Mouse (Mus musculus): ENCODE measurements around the gene Adam15.

Gene Adam15

GRCm38 (mm10) chr3:89354816-89355511 is 5.2 kb upstream of the Adam15 start:
- DNase-seq (ENCODE audit: low read depth, low spot score): peak; percentile 96

- no peak for DNase-seq (ENCODE audit: low read depth, low spot score)
These were observed 1.5 kb upstream of the Adam15 start for GRCm38 (mm10) chr3:89351271-89351670.

- DNase-seq (ENCODE audit: low read depth, low spot score): peak; percentile 89
These were observed 606 bp downstream of the Adam15 start for GRCm38 (mm10) chr3:89348911-89349868.

GRCm38 (mm10) chr3:89347916-89348315 is 1.9 kb downstream of the Adam15 start:
- DNase-seq (ENCODE audit: low read depth, low spot score): no peak

GRCm38 (mm10) chr3:89346815-89347540 is 2.8 kb downstream of the Adam15 start:
- no peak for DNase-seq (ENCODE audit: low read depth, low spot score)

GRCm38 (mm10) chr3:89343279-89343678 is 6.5 kb downstream of the Adam15 start:
- no peak for DNase-seq (ENCODE audit: low read depth, low spot score)

GRCm38 (mm10) chr3:89341794-89342193 is 8.0 kb downstream of the Adam15 start:
- no peak for DNase-seq (ENCODE audit: low read depth, low spot score)

- DNase-seq (ENCODE audit: low read depth, low spot score): peak; percentile 79
These were observed 9.3 kb downstream of the Adam15 start for GRCm38 (mm10) chr3:89340465-89340864.

GRCm38 (mm10) chr3:89339416-89339815 is 10.4 kb downstream of the Adam15 start:
- peak; percentile 92 for DNase-seq (ENCODE audit: low read depth, low spot score)

GRCm38 (mm10) chr3:89337721-89338578 is 11.8 kb downstream of the Adam15 start, which contains the start of gene Efna4:
Efna4 (minus strand) TSS chr3:89338028.
- peak; percentile 82 for DNase-seq (ENCODE audit: low read depth, low spot score)

- DNase-seq (ENCODE audit: low read depth, low spot score): peak; percentile 49
These were observed 12.6 kb downstream of the Adam15 start for GRCm38 (mm10) chr3:89337062-89337720.

- no peak for DNase-seq (ENCODE audit: low read depth, low spot score)
These were observed 13.3 kb downstream of the Adam15 start for GRCm38 (mm10) chr3:89336529-89336928.

- DNase-seq (ENCODE audit: low read depth, low spot score): no peak
These were observed 16.7 kb downstream of the Adam15 start for GRCm38 (mm10) chr3:89333053-89333452.

- no peak for DNase-seq (ENCODE audit: low read depth, low spot score)
These were observed 17.3 kb downstream of the Adam15 start for GRCm38 (mm10) chr3:89332476-89332875.

GRCm38 (mm10) chr3:89332013-89332412 is 17.8 kb downstream of the Adam15 start:
- no peak for DNase-seq (ENCODE audit: low read depth, low spot score)

- no peak for DNase-seq (ENCODE audit: low read depth, low spot score)
These were observed 18.2 kb downstream of the Adam15 start for GRCm38 (mm10) chr3:89331561-89331960.

- no peak for DNase-seq (ENCODE audit: low read depth, low spot score)
These were observed 18.8 kb downstream of the Adam15 start for GRCm38 (mm10) chr3:89330948-89331347.

- DNase-seq (ENCODE audit: low read depth, low spot score): no peak
These were observed 19.4 kb downstream of the Adam15 start for GRCm38 (mm10) chr3:89330346-89330745.

GRCm38 (mm10) chr3:89328623-89329022 is 21.2 kb downstream of the Adam15 start:
- no peak for DNase-seq (ENCODE audit: low read depth, low spot score)

GRCm38 (mm10) chr3:89327371-89327870 is 22.4 kb downstream of the Adam15 start:
- no peak for DNase-seq (ENCODE audit: low read depth, low spot score)
